Mouse (Mus musculus) megakaryocyte, embryonic 14.5 days (primary cell): ENCODE data around the gene Cog5. TPM values are rescaled to one million over a fixed set of nuclear protein-coding genes. Genes with fewer than 3 reads are reported as not detected.

ENCODE experiments used
- H3K27me3 ChIP-seq: replicated peaks from 2 replicates; pipeline ENCODE3; 2012; ENCODE audit warnings: inconsistent platforms
- H3K36me3 ChIP-seq: replicated peaks from 2 replicates; pipeline ENCODE3; 2012; ENCODE audit warnings: low read length, inconsistent platforms, mixed read lengths
- H3K4me1 ChIP-seq: 2 replicates; pipeline ENCODE4 v1.6.1; 2012; ENCODE audit warnings: inconsistent platforms
- H3K4me3 ChIP-seq: replicated peaks from 2 replicates; pipeline ENCODE3; 2012; ENCODE audit warnings: moderate library complexity, mild to moderate bottlenecking, inconsistent platforms
- H3K9me3 ChIP-seq: 2 replicates; pipeline ENCODE4 v1.6.1; 2012; ENCODE audit warnings: inconsistent platforms
- FLI1 ChIP-seq: IDR thresholded peaks from 2 replicates; pipeline ENCODE4 v1.6.1; 2012; ENCODE audit warnings: low read length, inconsistent platforms, mixed read lengths
- GATA1 ChIP-seq: IDR thresholded peaks from 3 replicates; pipeline ENCODE4 v1.6.1; 2012; ENCODE audit warnings: mixed read lengths, low read length, inconsistent platforms, borderline replicate concordance
- polyA plus RNA-seq: library from polyadenylated mRNA; stranded (reverse); fragments of >175 nt; gene quantifications from 2 replicates; pipeline ENCODE4 v1.2.3, GENCODE M21; 2012; ENCODE audit warnings: low replicate concordance; ENCODE audit not compliant: insufficient read depth

Gene Cog5
- polyA plus RNA-seq, 1 experiment = 0.56 TPM

GRCm38 (mm10) chr12:31983769-31984168 is 329.1 kb downstream of the Cog5 start:
- H3K4me3 ChIP-seq = no peak overlapping the region
- peaks cover 99% of the 10 kb centered on the region for H3K36me3 ChIP-seq
- no peaks in the 10 kb centered on the region for H3K9me3 ChIP-seq
- TF ChIP-seq GATA1 (no peak), FLI1 (no peak)
- H3K27me3 ChIP-seq = no peaks in the 10 kb centered on the region
- peaks cover 82% of the 10 kb centered on the region for H3K4me1 ChIP-seq

- Histone ChIP-seq H3K36me3 (peaks cover 99% of the 10 kb centered on the region), H3K27me3 (no peaks in the 10 kb centered on the region), H3K4me1 (peaks cover 82% of the 10 kb centered on the region), H3K9me3 (no peaks in the 10 kb centered on the region), H3K4me3 (no peak overlapping the region)
- TF ChIP-seq GATA1 = no peak
- no peak for TF ChIP-seq FLI1
Measured at GRCm38 (mm10) chr12:31984206-31984605, 329.5 kb downstream of the Cog5 start.

GRCm38 (mm10) chr12:31984664-31985063 is 330.0 kb downstream of the Cog5 start:
- TF ChIP-seq GATA1 (no peak), FLI1 (no peak)
- Histone ChIP-seq H3K36me3 (peaks cover 99% of the 10 kb centered on the region), H3K4me1 (peaks cover 84% of the 10 kb centered on the region), H3K4me3 (peak overlapping the region; percentile 7), H3K9me3 (no peaks in the 10 kb centered on the region), H3K27me3 (no peaks in the 10 kb centered on the region)

- no peak for TF ChIP-seq GATA1
- TF ChIP-seq FLI1 = no peak
- H3K4me1 ChIP-seq = peaks cover 87% of the 10 kb centered on the region
- peaks cover 99% of the 10 kb centered on the region for H3K36me3 ChIP-seq
Measured at GRCm38 (mm10) chr12:31985738-31986137, 331.1 kb downstream of the Cog5 start.

GRCm38 (mm10) chr12:31986463-31986862 is 331.8 kb downstream of the Cog5 start:
- peaks cover 99% of the 10 kb centered on the region for H3K36me3 ChIP-seq
- no peaks in the 10 kb centered on the region for H3K27me3 ChIP-seq
- no peaks in the 10 kb centered on the region for H3K9me3 ChIP-seq
- H3K4me1 ChIP-seq = peaks cover 89% of the 10 kb centered on the region
- peak overlapping the region; percentile 33 for H3K4me3 ChIP-seq
- no peak for TF ChIP-seq GATA1
- no peak for TF ChIP-seq FLI1

More at GRCm38 (mm10) chr12:31985738-31986137, 331.1 kb downstream of the Cog5 start:
- Histone ChIP-seq H3K9me3 (no peaks in the 10 kb centered on the region), H3K27me3 (no peaks in the 10 kb centered on the region), H3K4me3 (no peak overlapping the region)

Other genes with a start within 250 kb of the Cog5 start
- 0.82 and 1.2 TPM in 2 replicates for gene Cbll1, start 155.3 kb upstream of the Cog5 start, polyA plus RNA-seq
- not detected in 2 replicates for gene Slc26a4, start 94.9 kb upstream of the Cog5 start, polyA plus RNA-seq
- 8.4 TPM in 1 of 2 replicates, not detected in the other for gene Bcap29, start 20.2 kb upstream of the Cog5 start, polyA plus RNA-seq
- gene Dus4l, start within 50 bp of the Cog5 start, polyA plus RNA-seq = 7.9 and 10.6 TPM in 2 replicates
- 0.08 and 0.58 TPM in 2 replicates for gene Gpr22, start 59.1 kb downstream of the Cog5 start, polyA plus RNA-seq